In the genomic region with DNA sequence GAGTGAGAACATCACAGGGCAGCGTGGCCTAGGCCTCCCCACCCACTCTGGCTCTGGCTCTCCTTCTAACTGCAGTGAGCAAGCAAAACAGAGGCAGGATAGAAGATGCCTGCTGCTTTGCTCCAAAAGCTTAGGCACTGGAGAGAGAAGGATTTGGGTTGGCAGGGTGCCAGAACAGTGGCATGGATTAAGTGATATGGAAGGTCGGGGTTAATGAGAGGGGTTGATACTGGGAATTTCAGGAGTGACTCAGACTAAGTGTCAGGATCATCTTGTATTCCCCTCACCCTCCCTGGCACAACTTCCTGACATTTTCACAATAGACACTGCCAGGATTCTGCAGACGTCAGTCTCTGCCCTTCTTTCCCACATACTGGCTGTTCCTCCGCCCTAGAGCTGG, we compare ENCODE assay signal across 20 mouse cellular contexts. TPM values are rescaled to one million over a fixed set of nuclear protein-coding genes. Genes with fewer than 3 reads are reported as not detected.
DNase-seq lines count a peak whose midpoint lies in the region; ATAC-seq lines count a peak whose summit lies in the region.
"Had no signal": no experiment of that assay in that cellular context is flagged by ENCODE, and none has a peak within 500 bp of the region (broad histone marks: within the 10 kb centered on the region; RNA-seq: fewer than 3 reads in every experiment).

No protein-coding gene starts in this region.

- no peak for ATAC-seq in neural tube, embryonic 13.5 days (ENCODE audit: low read depth)
- ATAC-seq in activated CD4-positive, CD25-positive, alpha-beta regulatory T cell, adult 4 months = no peak
- ATAC-seq: intestine, embryonic 15.5 days; liver, postnatal 0 days had no signal

- peak; percentile 39 for DNase-seq in cerebellum, adult 9-10 months
- no peak for DNase-seq in cerebellum, adult 8-10 months
- peak; percentile 34 to 36 for DNase-seq in heart, postnatal 10 days
- no peak for DNase-seq in heart, postnatal 25 days (ENCODE audit: low spot score)
- DNase-seq in neural tube, embryonic 10.5 days (ENCODE audit: extremely low spot score, low spot score) = no peak
- DNase-seq in left cerebral cortex, adult 9 months (ENCODE audit: low spot score in 2 of 2) = no peak
- DNase-seq: liver, postnatal 0 days; lung, postnatal 4 days; right cerebral cortex, postnatal 4 days had no signal

- H3K9ac ChIP-seq in neural tube, embryonic 13.5 days = peak overlapping the region; percentile 14; the same call in 1 of the 2 replicates
- H3K9ac ChIP-seq: intestine, embryonic 15.5 days; kidney, embryonic 15.5 days; limb, embryonic 15.5 days; liver, postnatal 0 days; midbrain, embryonic 12.5 days had no signal

- no peak overlapping the region for H3K4me2 ChIP-seq in neural tube, embryonic 13.5 days
- H3K4me2 ChIP-seq: intestine, embryonic 15.5 days; kidney, embryonic 15.5 days; limb, embryonic 15.5 days; midbrain, embryonic 12.5 days had no signal

- intact Hi-C loops in heart, postnatal 10 days (cut with DNase I) = no loop called here
- intact Hi-C loops in heart, postnatal 25 days (cut with DNase I) = no loop called here

- no peaks in the 10 kb centered on the region for H3K36me3 ChIP-seq in neural tube, embryonic 13.5 days
- H3K36me3 ChIP-seq: embryonic facial prominence, embryonic 10.5 days; intestine, embryonic 15.5 days; kidney, embryonic 15.5 days; limb, embryonic 15.5 days; midbrain, embryonic 12.5 days had no signal

- H3K27me3 ChIP-seq in neural tube, embryonic 13.5 days = peaks cover 59% of the 10 kb centered on the region

- H3K4me1 ChIP-seq in neural tube, embryonic 13.5 days (replicated peaks) = peaks cover 15% of the 10 kb centered on the region

- no peaks in the 10 kb centered on the region for H3K9me3 ChIP-seq in neural tube, embryonic 13.5 days
- H3K9me3 ChIP-seq: embryonic facial prominence, embryonic 10.5 days; intestine, embryonic 15.5 days; kidney, embryonic 15.5 days; limb, embryonic 15.5 days; midbrain, embryonic 12.5 days had no signal

- H3K4me3 ChIP-seq in neural tube, embryonic 13.5 days = no peak overlapping the region
- H3K4me3 ChIP-seq: embryonic facial prominence, embryonic 10.5 days; erythroblast, embryonic 14.5 days; intestine, embryonic 15.5 days; kidney, embryonic 15.5 days; limb, embryonic 15.5 days; midbrain, embryonic 12.5 days had no signal

- no peak overlapping the region for H3K27ac ChIP-seq in neural tube, embryonic 13.5 days (replicated peaks)
- H3K27ac ChIP-seq: embryonic facial prominence, embryonic 10.5 days; intestine, embryonic 15.5 days; kidney, embryonic 15.5 days; limb, embryonic 15.5 days; midbrain, embryonic 12.5 days had no signal

- WGBS in neural tube, embryonic 13.5 days = 31% methylated on average over 4 of the region's 4 CpGs

RNA-seq across cellular contexts. Expression of a gene that starts 4.5 kb away (rescaled TPM):
- total RNA-seq in heart, postnatal 10 days (2021) = 100 to 1,000 TPM; 188 to 198 TPM
- 100 to 1,000 TPM; 183 to 185 TPM for total RNA-seq in heart, postnatal 25 days (2021)
- 299 and 314 TPM in 2 replicates for polyA plus RNA-seq in neural tube, embryonic 13.5 days (2015; fragmentation: Nextera tagmentation; extraction: Ambion mirVana)
- 100 to 1,000 TPM; 218 to 252 TPM for polyA plus RNA-seq in activated CD4-positive, CD25-positive, alpha-beta regulatory T cell, adult 4 months (2017; shearing (Covaris generic))

RNA-seq across cellular contexts. Expression of a gene that starts 5.3 kb away (rescaled TPM):
- 100 to 1,000 TPM; 125 to 136 TPM for total RNA-seq in heart, postnatal 10 days (2021)
- total RNA-seq in heart, postnatal 25 days (2021) = 100 to 1,000 TPM; 165 to 176 TPM
- 12.1 and 15.5 TPM in 2 replicates for polyA plus RNA-seq in neural tube, embryonic 13.5 days (2015; fragmentation: Nextera tagmentation; extraction: Ambion mirVana)
- 1 to 10 TPM; 2.9 to 6.1 TPM for polyA plus RNA-seq in activated CD4-positive, CD25-positive, alpha-beta regulatory T cell, adult 4 months (2017; shearing (Covaris generic))
- polyA plus RNA-seq: erythroblast, embryonic 14.5 days had no signal

RNA-seq across cellular contexts. Expression of a gene that starts 5.7 kb away (rescaled TPM):
- 1 to 10 TPM; 5.9 to 9.7 TPM for total RNA-seq in heart, postnatal 10 days (2021)
- 1 to 10 TPM; 5.0 to 7.9 TPM for total RNA-seq in heart, postnatal 25 days (2021)
- polyA plus RNA-seq in neural tube, embryonic 13.5 days (2015; fragmentation: Nextera tagmentation; extraction: Ambion mirVana) = 14.1 and 16.9 TPM in 2 replicates
- polyA plus RNA-seq in activated CD4-positive, CD25-positive, alpha-beta regulatory T cell, adult 4 months (2017; shearing (Covaris generic)) = 1 to 10 TPM; 5.7 to 8.9 TPM

RNA-seq across cellular contexts. Expression of a gene that starts 27.6 kb away (rescaled TPM):
- total RNA-seq in heart, postnatal 10 days (2021) = 100 to 1,000 TPM; 203 to 239 TPM
- total RNA-seq in heart, postnatal 25 days (2021) = 100 to 1,000 TPM; 110 to 123 TPM
- 228 and 241 TPM in 2 replicates for polyA plus RNA-seq in neural tube, embryonic 13.5 days (2015; fragmentation: Nextera tagmentation; extraction: Ambion mirVana)
- under 1 TPM; 0.69 to 0.92 TPM for polyA plus RNA-seq in activated CD4-positive, CD25-positive, alpha-beta regulatory T cell, adult 4 months (2017; shearing (Covaris generic))

RNA-seq across cellular contexts. Expression of a gene that starts 32.4 kb away (rescaled TPM):
- not detected for total RNA-seq in heart, postnatal 10 days (2021)
- total RNA-seq in heart, postnatal 25 days (2021) = not detected
- polyA plus RNA-seq in neural tube, embryonic 13.5 days (2015; fragmentation: Nextera tagmentation; extraction: Ambion mirVana) = 0.15 TPM in 1 of 2 replicates, not detected in the other
- not detected for polyA plus RNA-seq in activated CD4-positive, CD25-positive, alpha-beta regulatory T cell, adult 4 months (2017; shearing (Covaris generic))
- total RNA-seq: layer of hippocampus, adult 18-20 months; left cerebral cortex, adult 8-10 months had no signal
- polyA plus RNA-seq: embryonic facial prominence, embryonic 10.5 days; erythroblast, embryonic 14.5 days; midbrain, embryonic 12.5 days; neural tube, embryonic 11.5 days had no signal

Comparison
In these comparisons a context has a peak if more than half of its experiments do, and no peak if none do; other contexts are left out.
1. DNase-seq: peak in cerebellum, adult 9-10 months (single experiment) and heart, postnatal 10 days (2 of 2); none in cerebellum, adult 8-10 months (single experiment), heart, postnatal 25 days (single experiment), neural tube, embryonic 10.5 days (single experiment) and left cerebral cortex, adult 9 months (0 of 2).